Mouse (Mus musculus) thymus, adult 2 months (tissue): ENCODE data around the gene 1700001J03Rik. TPM values are rescaled to one million over a fixed set of nuclear protein-coding genes. Genes with fewer than 3 reads are reported as not detected.

ENCODE experiments used
- DNase-seq: peaks from one replicate; pipeline ENCODE4 v3.0.0; 2021
- H3K27ac ChIP-seq: fragments of 200-500 bp; 2 replicates; pipeline ENCODE4 v1.5.1; 2012; ENCODE audit warnings: low read length, control low read depth; ENCODE audit not compliant: control insufficient read depth, insufficient read depth
- H3K27me3 ChIP-seq: fragments of 200-500 bp; 2 replicates; pipeline ENCODE4 v1.6.1; 2012; ENCODE audit warnings: mild to moderate bottlenecking, low read length, moderate library complexity, mixed read lengths; ENCODE audit not compliant: control insufficient read depth, insufficient read depth
- H3K36me3 ChIP-seq: fragments of 200-500 bp; 2 replicates; pipeline ENCODE4 v1.6.1; 2012; ENCODE audit warnings: mild to moderate bottlenecking, low read length, moderate library complexity; ENCODE audit not compliant: control insufficient read depth, insufficient read depth
- H3K4me1 ChIP-seq: fragments of 200-500 bp; replicated peaks from 2 replicates; pipeline ENCODE4 v1.6.1; 2012; ENCODE audit warnings: low read length; ENCODE audit not compliant: control insufficient read depth, insufficient read depth
- H3K4me3 ChIP-seq: fragments of 200-500 bp; 2 replicates; pipeline ENCODE4 v1.5.1; 2012; ENCODE audit warnings: mild to moderate bottlenecking, low read length, control low read depth, moderate library complexity; ENCODE audit not compliant: control insufficient read depth, insufficient read depth
- CTCF ChIP-seq: fragments of 200-500 bp; IDR thresholded peaks from 2 replicates; pipeline ENCODE4 v1.5.1; 2012; ENCODE audit warnings: mild to moderate bottlenecking, control low read depth, low read length, moderate library complexity, borderline replicate concordance; ENCODE audit not compliant: control insufficient read depth, poor library complexity, insufficient read depth; ENCODE audit errors: extremely low read depth
- POLR2A ChIP-seq: fragments of 200-500 bp; IDR thresholded peaks from 2 replicates; pipeline ENCODE4 v1.6.1; 2012; ENCODE audit warnings: mild to moderate bottlenecking, low read length, control low read depth, moderate library complexity; ENCODE audit not compliant: control insufficient read depth, poor library complexity, insufficient read depth; ENCODE audit errors: extremely low read depth
- WGBS: fragments of 180-500 bp; shearing (Covaris S2); methylation state at CpG from one replicate; pipeline ENCODE4 v1.1.7; 2018; 5-methylcytosine and 5-hydroxymethylcytosine counted together
- polyA plus RNA-seq: library from polyadenylated mRNA; depleted of rRNA; stranded (reverse); fragments of >200 nt; gene quantifications from 2 replicates; pipeline ENCODE4 v1.2.3, GENCODE M21; 2012

1700001J03Rik gene
- polyA plus RNA-seq, 1 experiment = 1.1 TPM

- WGBS = 93% methylated on average over 5 of the region's 5 CpGs
- peaks cover 63% of the 10 kb centered on the region for H3K36me3 ChIP-seq
- no peaks in the 10 kb centered on the region for H3K4me1 ChIP-seq
- H3K4me3 ChIP-seq = no peak overlapping the region
- no peaks in the 10 kb centered on the region for H3K27me3 ChIP-seq
- no peak overlapping the region for H3K27ac ChIP-seq
- DNase-seq = no peak
- TF ChIP-seq POLR2A (no peak), CTCF (no peak)
These were observed 20.4 kb upstream of the 1700001J03Rik start for GRCm38 (mm10) chr5:146205537-146205936.

GRCm38 (mm10) chr5:146203921-146204320, 18.8 kb upstream of the 1700001J03Rik start:
- no peak for TF ChIP-seq POLR2A
- no peak for TF ChIP-seq CTCF
- H3K36me3 ChIP-seq = peaks cover 47% of the 10 kb centered on the region
- DNase-seq = no peak
- no peak overlapping the region for H3K4me3 ChIP-seq
- no peaks in the 10 kb centered on the region for H3K4me1 ChIP-seq
- no peak overlapping the region for H3K27ac ChIP-seq
- 56% methylated on average over 2 of the region's 2 CpGs for WGBS
- H3K27me3 ChIP-seq = no peaks in the 10 kb centered on the region

GRCm38 (mm10) chr5:146200580-146200979, 15.5 kb upstream of the 1700001J03Rik start:
- H3K27ac ChIP-seq = no peak overlapping the region
- no peak overlapping the region for H3K4me3 ChIP-seq
- 97% methylated on average over 6 of the region's 6 CpGs for WGBS
- no peaks in the 10 kb centered on the region for H3K4me1 ChIP-seq
- DNase-seq = no peak
- no peaks in the 10 kb centered on the region for H3K27me3 ChIP-seq
- TF ChIP-seq CTCF (no peak), POLR2A (no peak)
- H3K36me3 ChIP-seq = peaks cover 15% of the 10 kb centered on the region

- no peak for DNase-seq
- Histone ChIP-seq H3K4me1 (no peaks in the 10 kb centered on the region), H3K36me3 (0 out of 2 replicates have a peak, but pooled peaks cover 7% of the 10 kb centered on the region), H3K4me3 (no peak overlapping the region), H3K27me3 (no peaks in the 10 kb centered on the region), H3K27ac (no peak overlapping the region)
- TF ChIP-seq CTCF (no peak), POLR2A (no peak)
- 59% methylated on average over 2 of the region's 2 CpGs for WGBS
These were observed 14.4 kb upstream of the 1700001J03Rik start for GRCm38 (mm10) chr5:146199540-146199939.

GRCm38 (mm10) chr5:146199073-146199472, 14.0 kb upstream of the 1700001J03Rik start:
- no peaks in the 10 kb centered on the region for H3K27me3 ChIP-seq
- TF ChIP-seq CTCF (no peak), POLR2A (no peak)

GRCm38 (mm10) chr5:146193360-146193759, 8.3 kb upstream of the 1700001J03Rik start:
- no peak for DNase-seq
- Histone ChIP-seq H3K36me3 (no peaks in the 10 kb centered on the region), H3K27ac (no peak overlapping the region), H3K4me1 (no peaks in the 10 kb centered on the region), H3K4me3 (no peak overlapping the region), H3K27me3 (no peaks in the 10 kb centered on the region)
- TF ChIP-seq CTCF (no peak), POLR2A (no peak)
- WGBS = 89% methylated on average over 8 of the region's 8 CpGs

More at GRCm38 (mm10) chr5:146199073-146199472, 14.0 kb upstream of the 1700001J03Rik start:
- no peak overlapping the region for H3K4me3 ChIP-seq
- no peak for DNase-seq
- H3K36me3 ChIP-seq = 0 out of 2 replicates have a peak, but pooled peaks cover 3% of the 10 kb centered on the region
- no peak overlapping the region for H3K27ac ChIP-seq
- H3K4me1 ChIP-seq = no peaks in the 10 kb centered on the region
